Mouse (Mus musculus) cortical plate, adult 2 months (tissue): ENCODE data around the gene Utp11.
A peak's percentile ranks its signal among the peaks of the same experiment; 100 is the strongest.

Experiments used
- CTCF ChIP-seq: fragments of 200-500 bp; IDR thresholded peaks from 2 replicates; pipeline ENCODE4 v1.5.1; 2011; ENCODE audit warnings: mild to moderate bottlenecking, control low read depth, low read length; ENCODE audit not compliant: insufficient read depth; ENCODE audit errors: extremely low read depth
- POLR2A ChIP-seq: fragments of 200-500 bp; IDR thresholded peaks from 2 replicates; pipeline ENCODE4 v1.6.1; 2011; ENCODE audit warnings: mild to moderate bottlenecking, low read length, control low read depth; ENCODE audit not compliant: insufficient read depth; ENCODE audit errors: extremely low read depth

- TF ChIP-seq POLR2A (0 out of 2 replicates have a peak, but pooled peaks have one; percentile 25), CTCF (no peak)
Measured at GRCm38 (mm10) chr4:124708518-124709477, 15.4 kb upstream of the Utp11 start.
